Mouse (Mus musculus) E14TG2a.4 (cell line): ENCODE data around the gene Neu4.
"Not testable (repeated sequence)": the region's sequence is repeated elsewhere in the genome, so short reads cannot be mapped to it uniquely, and the experiment has no call there.

Experiments used
- H3K27me3 ChIP-seq: 2 replicates; pipeline ENCODE4 v1.6.1; 2014; ENCODE audit warnings: low read length, control low read depth; ENCODE audit not compliant: insufficient read depth
- H3K36me3 ChIP-seq: 2 replicates; pipeline ENCODE4 v1.6.1; 2014; ENCODE audit warnings: low read length, control low read depth; ENCODE audit not compliant: insufficient read depth
- H3K4me1 ChIP-seq: replicated peaks from 2 replicates; pipeline ENCODE4 v1.6.1; 2014; ENCODE audit warnings: low read depth, low read length, control low read depth
- H3K4me3 ChIP-seq: replicated peaks from 2 replicates; pipeline ENCODE4 v1.5.1; 2014; ENCODE audit warnings: mild to moderate bottlenecking, low read length
- H3K9me3 ChIP-seq: 2 replicates; pipeline ENCODE4 v1.6.1; 2014; ENCODE audit warnings: low read length, control low read depth
- CTCF ChIP-seq: conservative IDR thresholded peaks from 2 replicates; pipeline ENCODE4 v1.5.1; 2014; ENCODE audit warnings: low read length
- NANOG ChIP-seq: IDR thresholded peaks from 2 replicates; pipeline ENCODE4 v1.6.1; 2014; ENCODE audit warnings: borderline replicate concordance, low read length, mixed read lengths
- POU5F1 ChIP-seq: IDR thresholded peaks from 2 replicates; pipeline ENCODE4 v1.6.1; 2014; ENCODE audit warnings: low read length, borderline replicate concordance

Neu4 gene

DNA sequence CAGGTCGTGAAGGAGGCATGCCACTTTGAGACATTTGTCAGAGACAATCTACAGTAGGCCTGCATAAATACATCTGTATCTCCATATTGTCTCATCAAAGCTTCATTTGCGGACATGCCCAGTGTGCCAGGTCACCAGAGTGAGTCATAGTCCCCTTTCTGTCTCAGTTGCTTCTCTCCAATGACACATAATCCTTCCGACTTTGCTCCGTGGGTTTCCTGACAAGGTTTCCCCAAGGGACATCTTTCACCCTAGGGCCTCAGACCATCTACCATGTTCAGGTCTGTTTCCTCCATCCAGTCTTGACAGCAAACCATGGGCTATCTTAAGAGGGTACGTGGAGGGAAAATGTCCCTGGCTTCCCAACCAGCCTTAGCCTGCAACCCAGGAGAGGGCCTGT lies 30.9 kb downstream of the Neu4 start:
- peaks cover 18% of the 10 kb centered on the region for H3K9me3 ChIP-seq
- TF ChIP-seq CTCF (no peak), POU5F1 (no peak), NANOG (no peak)
- no peaks in the 10 kb centered on the region for H3K36me3 ChIP-seq
- H3K4me3 ChIP-seq, result no peak overlapping the region
- no peaks in the 10 kb centered on the region for H3K4me1 ChIP-seq
- H3K27me3 ChIP-seq, result peaks cover 12% of the 10 kb centered on the region; the same call in 1 of the 2 replicates

DNA sequence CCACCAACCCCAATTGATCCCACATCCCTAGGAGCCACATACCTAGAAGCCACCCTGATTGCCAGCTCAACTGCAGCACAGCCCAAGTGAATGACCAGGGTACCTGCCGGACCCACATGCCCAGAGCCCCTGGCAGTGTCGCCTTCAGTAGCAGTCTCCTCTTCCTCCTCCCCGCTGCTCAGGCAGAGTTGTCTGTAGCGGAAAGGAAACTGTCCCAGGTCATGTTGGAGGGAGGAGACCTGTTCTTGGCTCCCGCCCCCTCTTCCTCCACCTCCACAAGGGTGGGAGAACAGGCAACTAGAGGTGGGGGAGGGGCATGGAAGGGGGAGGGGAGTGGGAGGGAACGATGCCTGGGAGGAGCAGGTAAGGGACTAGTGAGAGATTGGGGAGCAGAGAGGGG lies 32.1 kb downstream of the Neu4 start, which contains the start of gene Pdcd1:
TSS of gene Pdcd1 (minus strand) at position 181 of the 400 bp plus-strand sequence.
- Histone ChIP-seq H3K4me1 (no peaks in the 10 kb centered on the region), H3K36me3 (no peaks in the 10 kb centered on the region), H3K27me3 (peaks cover 12% of the 10 kb centered on the region; the same call in 1 of the 2 replicates), H3K4me3 (no peak within 1 kb of the TSS), H3K9me3 (peaks cover 18% of the 10 kb centered on the region)
- TF ChIP-seq CTCF, result no peak
- no peak for TF ChIP-seq NANOG
- no peak for TF ChIP-seq POU5F1

DNA sequence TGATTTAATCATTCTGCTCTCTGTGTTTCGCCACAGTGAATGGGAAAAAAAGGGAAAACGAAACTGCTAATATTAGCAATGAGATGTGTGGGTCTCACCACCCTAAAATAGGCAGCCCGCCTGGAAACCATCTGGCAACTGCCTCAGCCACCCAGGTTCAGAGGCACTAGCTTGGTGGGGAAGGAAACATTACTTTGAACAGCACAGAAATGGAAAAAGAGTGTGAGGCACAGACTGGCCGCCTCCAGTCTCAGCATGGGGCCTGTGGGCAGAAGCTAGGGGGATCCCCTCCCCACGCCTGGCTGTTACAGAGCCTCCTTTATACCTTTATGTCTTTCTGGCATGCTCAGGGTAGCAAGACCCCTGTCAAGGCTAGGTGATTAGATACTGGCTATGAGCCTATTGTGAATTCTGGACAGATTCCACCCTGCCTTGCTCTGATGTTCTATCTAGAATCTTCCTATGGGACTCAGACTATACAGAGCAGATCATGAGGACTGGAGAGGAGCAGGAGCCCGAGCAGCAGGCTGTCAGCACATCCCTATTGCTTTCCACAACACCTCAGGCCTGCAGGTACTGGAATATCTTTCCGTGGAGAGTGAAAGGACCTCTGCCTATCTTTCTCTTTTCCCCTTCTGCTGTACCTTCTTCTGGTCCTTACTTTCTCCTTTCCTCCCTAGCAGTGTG lies 33.4 kb downstream of the Neu4 start:
- Histone ChIP-seq H3K27me3 (peaks cover 4% of the 10 kb centered on the region; the same call in 1 of the 2 replicates), H3K9me3 (peaks cover 18% of the 10 kb centered on the region), H3K4me1 (no peaks in the 10 kb centered on the region), H3K36me3 (no peaks in the 10 kb centered on the region), H3K4me3 (no peak overlapping the region)
- no peak for TF ChIP-seq CTCF
- no peak for TF ChIP-seq NANOG
- no peak for TF ChIP-seq POU5F1

DNA sequence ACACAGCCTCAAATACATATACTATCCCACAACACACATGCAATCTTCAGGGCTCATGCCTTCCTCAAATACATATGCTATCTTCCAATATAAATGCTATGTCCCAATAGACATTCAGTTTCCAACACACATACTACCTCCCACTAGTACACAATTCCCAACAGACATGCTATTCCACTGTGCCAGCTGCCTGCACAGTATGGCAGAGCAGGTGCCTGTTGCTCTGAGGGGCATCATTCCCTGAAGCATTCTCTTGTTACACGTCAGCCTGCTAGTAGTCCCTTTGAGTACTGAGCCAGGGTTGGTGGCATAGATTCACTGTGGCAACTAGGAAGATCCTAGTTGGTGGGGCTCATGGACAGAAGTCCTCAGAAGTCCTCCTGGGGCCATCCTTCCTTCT lies 34.2 kb downstream of the Neu4 start:
- H3K36me3 ChIP-seq, result no peaks in the 10 kb centered on the region
- no peaks in the 10 kb centered on the region for H3K4me1 ChIP-seq
- H3K4me3 ChIP-seq, result no peak overlapping the region
- H3K27me3 ChIP-seq, result peaks cover 4% of the 10 kb centered on the region; the same call in 1 of the 2 replicates
- H3K9me3 ChIP-seq, result peaks cover 18% of the 10 kb centered on the region
- TF ChIP-seq CTCF (no peak), NANOG (no peak)

DNA sequence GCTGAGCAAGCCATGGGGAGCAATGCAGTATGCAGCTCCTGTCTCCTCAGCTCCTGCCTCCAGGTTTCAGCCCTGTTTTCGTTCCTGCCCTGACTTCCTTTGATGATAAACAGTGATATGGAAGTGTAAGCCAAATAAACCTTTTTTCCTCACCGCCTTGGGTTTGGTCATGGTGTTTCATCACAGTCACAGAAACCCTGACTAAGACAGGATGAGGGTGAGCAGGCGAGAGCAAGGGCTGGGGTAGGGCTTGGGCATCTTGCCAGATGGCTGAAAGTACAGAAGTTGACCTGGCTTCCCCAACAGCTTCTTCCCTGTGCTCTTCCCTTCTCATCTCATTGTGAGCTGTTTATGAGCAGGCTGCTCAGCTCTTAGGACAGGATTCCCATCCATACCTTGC lies 35.7 kb downstream of the Neu4 start:
- no peaks in the 10 kb centered on the region for H3K36me3 ChIP-seq
- H3K27me3 ChIP-seq, result peaks cover 4% of the 10 kb centered on the region; the same call in 1 of the 2 replicates
- peaks cover 18% of the 10 kb centered on the region for H3K9me3 ChIP-seq
- no peak overlapping the region for H3K4me3 ChIP-seq
- TF ChIP-seq POU5F1, result no peak
- TF ChIP-seq NANOG, result no peak
- no peak for TF ChIP-seq CTCF
- no peaks in the 10 kb centered on the region for H3K4me1 ChIP-seq

DNA sequence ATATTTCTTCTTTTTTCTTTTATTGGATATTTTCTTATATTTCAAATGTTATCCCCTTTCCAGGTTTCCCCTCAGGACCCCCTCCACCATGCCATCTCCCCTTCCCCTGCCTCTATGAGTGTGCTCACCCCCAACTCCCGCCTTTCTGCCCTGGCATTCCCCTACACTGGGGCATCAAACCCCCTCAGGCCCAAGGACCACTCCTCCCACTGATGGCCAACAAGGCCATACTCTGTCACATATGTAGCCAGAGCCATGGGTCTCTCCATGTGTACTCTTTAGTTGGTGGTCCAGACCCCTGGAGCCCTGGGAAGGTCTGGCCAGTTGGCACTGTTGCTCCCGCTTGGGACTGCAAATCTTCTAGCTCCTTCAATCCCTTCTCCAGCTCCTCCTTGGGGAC lies 37.1 kb downstream of the Neu4 start:
- Histone ChIP-seq H3K9me3 (peaks cover 12% of the 10 kb centered on the region; the same call in 1 of the 2 replicates), H3K36me3 (no peaks in the 10 kb centered on the region), H3K4me3 (no peak overlapping the region), H3K4me1 (no peaks in the 10 kb centered on the region), H3K27me3 (peaks cover 6% of the 10 kb centered on the region; the same call in 1 of the 2 replicates)
- TF ChIP-seq POU5F1, result no peak
- TF ChIP-seq NANOG, result no peak
- no peak for TF ChIP-seq CTCF

DNA sequence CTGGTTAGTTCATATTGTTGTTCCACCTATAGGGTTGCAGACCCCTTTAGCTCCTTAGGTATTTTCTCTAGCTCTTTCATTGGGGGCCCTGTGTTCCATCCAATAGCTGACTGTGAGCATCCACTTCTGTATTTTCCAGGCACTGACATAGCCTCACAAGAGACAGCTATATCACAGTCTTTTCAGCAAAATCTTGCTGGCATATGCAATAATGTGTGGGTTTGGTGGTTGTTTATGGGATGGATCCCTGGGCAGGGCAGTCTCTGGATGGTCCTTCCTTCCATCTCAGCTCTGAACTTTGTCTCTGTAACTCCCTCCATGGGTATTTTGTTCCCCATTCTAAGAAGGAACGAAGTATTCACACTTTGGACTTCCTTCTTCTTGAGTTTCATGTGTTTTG lies 38.0 kb downstream of the Neu4 start:
- not testable (repeated sequence) for H3K27me3 ChIP-seq, H3K9me3 ChIP-seq, H3K36me3 ChIP-seq, H3K4me3 ChIP-seq, H3K4me1 ChIP-seq

DNA sequence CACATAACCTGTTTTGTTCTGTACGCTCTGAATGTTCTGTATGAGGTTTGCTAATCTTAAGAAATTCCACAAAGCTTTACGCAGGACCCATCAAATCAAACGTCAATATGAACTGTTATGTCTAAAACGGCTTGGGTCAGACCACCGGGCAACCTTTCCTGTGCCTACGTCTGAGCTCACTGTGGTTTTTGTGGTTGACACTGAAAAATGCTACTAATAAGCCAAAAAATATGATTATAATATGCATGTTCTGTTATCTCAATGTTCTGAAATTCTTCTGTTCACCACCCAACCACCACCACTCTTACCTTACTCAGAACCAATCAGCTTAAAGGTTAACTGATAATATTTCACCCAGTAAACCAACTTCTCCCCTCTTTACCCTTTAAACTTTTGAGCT lies 54.5 kb downstream of the Neu4 start:
- TF ChIP-seq CTCF (no peak), POU5F1 (no peak), NANOG (no peak)
- Histone ChIP-seq H3K27me3 (0 out of 2 replicates have a peak, but pooled peaks cover 1% of the 10 kb centered on the region), H3K36me3 (no peaks in the 10 kb centered on the region), H3K9me3 (no peaks in the 10 kb centered on the region), H3K4me3 (no peak overlapping the region), H3K4me1 (no peaks in the 10 kb centered on the region)

DNA sequence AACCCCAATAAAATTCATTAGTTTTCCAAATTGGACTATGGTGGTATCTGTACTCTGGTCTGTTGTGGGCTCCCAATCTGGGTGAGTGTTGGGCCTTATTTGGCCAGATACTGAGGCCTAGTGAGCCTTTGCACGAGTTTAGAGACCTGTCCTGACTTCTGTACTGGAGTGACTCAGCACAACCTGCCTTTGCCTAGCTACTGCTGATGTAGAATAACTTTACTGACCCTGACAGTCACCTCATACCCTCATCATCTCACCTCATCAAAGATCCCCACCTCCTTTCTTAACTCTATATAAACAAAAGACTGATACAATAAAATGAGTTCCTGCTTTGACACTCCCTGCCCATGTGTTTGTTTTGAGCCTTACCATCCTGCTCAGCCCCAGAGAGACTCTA lies 56.5 kb downstream of the Neu4 start:
- TF ChIP-seq NANOG, result no peak
- TF ChIP-seq CTCF, result no peak
- TF ChIP-seq POU5F1, result no peak
- Histone ChIP-seq H3K27me3 (peaks cover 14% of the 10 kb centered on the region), H3K4me1 (peaks cover 17% of the 10 kb centered on the region), H3K9me3 (no peaks in the 10 kb centered on the region), H3K4me3 (no peak overlapping the region), H3K36me3 (no peaks in the 10 kb centered on the region)
